Mouse (Mus musculus) adrenal gland, postnatal 14 days (tissue): ENCODE measurements at regions not wholly inside any gene's neighbourhood (a gene's known extent, or its start where the extent isn't known, plus 50 kb on each side); places are given as distances from the start of the nearest gene placed in this dataset.
A peak's percentile ranks its signal among the peaks of the same experiment; 100 is the strongest.
"Not testable (repeated sequence)": the region's sequence is repeated elsewhere in the genome, so short reads cannot be mapped to it uniquely, and the experiment has no call there.

ENCODE experiments used
- DNase-seq: peaks from one replicate; pipeline ENCODE4 v3.0.0; 2021; ENCODE audit warnings: mixed read lengths

DNA sequence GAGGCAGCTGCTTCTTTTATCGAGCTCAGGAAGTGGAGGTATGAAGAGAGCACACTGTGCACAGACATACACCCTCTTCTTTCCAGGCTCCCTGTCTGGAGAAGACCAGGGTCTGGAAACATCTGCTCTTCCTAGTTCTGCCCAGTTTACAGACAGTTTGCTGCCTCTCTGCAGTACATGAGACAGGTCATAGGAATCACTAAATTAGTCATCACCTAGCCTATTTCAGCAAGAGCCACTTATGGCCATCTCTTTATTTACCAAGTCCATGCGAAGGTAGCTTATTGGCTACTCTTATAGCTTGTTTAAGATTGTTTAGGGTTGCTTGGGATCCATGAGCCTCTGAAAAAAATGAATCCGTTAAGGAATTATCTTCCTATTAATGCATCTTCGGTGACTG, 257.9 kb downstream of the Nfkbiz start:
- DNase-seq = no peak

DNA sequence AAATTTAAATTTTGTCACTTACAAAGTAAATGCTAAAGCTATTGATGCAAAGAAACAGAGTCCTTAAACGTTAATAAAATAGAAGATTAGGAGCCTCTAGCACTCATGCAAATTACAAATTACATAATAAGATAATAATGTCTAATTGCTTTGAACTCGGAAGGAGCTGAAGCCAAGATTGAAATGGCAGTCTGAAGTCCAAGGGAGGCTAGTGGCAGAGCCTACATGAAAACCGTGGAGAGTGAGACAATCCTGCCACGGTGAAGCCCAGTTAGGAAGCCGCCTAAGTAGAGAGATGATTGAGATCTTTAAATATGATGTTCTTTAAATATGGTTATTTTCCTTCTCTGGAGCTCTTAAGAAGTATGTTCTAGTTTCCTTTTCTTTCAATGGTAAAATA, 260.0 kb downstream of the Nfkbiz start:
- no peak for DNase-seq

DNA sequence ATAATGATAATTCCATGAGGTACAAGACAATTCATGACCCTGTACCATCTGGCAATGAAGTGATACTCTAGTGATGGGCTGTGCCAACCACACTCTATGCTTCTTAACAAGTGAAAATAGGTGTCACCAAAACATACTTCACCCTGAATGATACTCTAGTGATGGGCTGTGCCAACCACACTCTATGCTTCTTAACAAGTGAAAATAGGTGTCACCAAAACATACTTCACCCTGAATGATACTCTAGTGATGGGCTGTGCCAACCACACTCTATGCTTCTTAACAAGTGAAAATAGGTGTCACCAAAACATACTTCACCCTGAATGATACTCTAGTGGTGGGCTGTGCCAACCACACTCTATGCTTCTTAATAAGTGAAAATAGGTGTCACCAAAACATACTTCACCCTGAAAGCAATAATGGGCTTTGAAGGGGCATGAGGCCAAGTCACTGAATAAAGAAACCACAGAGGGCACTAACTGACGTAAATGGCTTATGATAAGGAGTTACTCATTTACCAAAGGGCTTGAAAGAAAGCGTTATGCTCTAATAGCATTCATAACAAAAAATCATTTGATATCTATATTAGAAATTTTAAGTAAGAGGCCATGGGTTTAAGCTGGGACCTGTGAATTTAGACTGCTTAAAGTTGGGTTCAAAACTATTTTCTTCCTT, 263.0 kb downstream of the Nfkbiz start:
- DNase-seq = not testable (repeated sequence)

DNA sequence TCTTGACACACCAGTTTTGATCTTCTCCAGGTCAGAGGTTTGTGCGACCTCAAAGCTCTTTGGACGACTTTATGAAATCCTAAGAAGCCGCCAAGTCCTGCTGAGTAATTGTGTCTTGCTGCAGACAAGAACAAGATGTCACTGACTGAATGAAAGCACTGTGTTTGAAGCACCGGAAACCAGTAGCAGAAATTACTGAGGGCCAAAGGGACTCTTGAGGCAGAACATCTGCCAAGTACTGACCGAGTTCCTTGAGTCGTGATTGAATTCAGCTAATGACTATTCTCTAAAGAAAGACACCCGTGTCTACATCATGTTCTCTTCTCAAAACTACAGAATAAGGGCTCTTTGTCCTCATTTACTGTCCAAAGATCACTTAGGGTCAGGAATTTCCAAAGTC, 267.6 kb downstream of the Nfkbiz start:
- peak; percentile 8 for DNase-seq

DNA sequence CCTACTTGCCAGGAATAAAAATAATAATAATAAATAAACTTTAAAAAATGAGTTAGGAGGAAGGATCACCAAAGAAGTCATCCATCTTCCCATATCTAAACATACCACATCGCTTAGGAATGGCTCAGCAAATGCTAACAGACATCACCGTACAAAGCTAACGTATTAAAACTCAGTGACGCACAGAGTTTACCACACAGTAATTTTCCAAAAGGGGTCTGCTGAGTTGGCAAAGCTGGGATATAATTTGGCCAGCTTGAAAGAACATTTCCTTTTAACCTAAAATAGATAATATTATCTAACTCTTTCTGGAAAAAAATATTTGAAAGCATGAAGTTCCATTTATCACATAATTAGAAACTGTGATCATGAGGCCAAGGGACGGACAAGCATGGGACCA, 268.6 kb downstream of the Nfkbiz start:
- DNase-seq = no peak

DNA sequence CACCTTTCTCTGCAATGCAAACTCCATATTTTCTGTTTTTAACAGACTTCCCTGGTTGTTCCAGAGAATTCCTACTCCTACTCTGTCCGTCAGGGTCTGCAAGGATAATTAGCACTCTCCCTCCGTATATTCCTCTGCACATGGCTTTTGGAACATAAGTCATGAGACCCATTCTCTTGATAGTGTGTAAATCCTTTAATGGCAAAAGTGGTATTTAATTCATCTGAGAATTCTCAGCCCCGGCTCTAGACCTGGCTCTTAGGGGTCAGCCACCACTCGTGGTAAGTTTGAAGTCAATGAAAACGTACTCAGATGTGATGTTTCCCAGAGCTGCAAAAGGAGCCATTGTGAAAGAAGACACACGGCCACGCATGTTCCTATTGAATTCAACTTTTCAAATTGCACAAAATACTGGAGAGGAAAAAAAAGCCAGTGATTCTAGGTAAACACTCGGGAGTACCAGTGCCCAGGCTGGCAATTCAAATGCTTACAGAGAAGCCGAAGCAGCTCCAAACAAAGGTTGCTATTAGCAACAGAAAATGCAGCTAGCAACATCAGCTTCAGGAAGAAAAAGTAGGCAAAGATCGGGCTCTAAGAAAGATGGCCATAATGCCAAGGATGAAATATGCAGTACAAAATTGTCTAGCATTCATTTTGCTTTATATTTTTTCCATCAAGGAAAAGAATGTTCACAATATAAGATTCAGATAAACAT, 258.2 kb upstream of the Zpld1 start:
- no peak for DNase-seq

DNA sequence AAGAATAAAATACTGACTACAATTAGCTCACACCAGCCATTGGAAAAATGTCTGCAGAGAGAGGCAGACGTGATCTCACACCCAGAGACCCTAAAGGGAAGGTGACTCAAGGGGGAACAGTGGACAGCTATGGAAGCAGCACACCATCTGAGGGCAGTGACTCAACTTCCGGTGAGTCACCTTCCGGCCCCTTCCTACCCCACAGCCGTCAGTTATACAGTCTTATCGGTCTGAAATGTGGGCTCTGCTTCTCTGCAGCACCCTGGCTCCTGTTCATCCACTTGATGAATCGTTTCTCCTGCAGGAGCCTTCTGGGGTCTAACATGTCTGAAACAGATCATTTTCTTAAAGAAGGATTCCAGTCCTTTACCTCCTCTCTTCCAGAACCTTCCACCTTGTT, 257.4 kb upstream of the Zpld1 start:
- no peak for DNase-seq

DNA sequence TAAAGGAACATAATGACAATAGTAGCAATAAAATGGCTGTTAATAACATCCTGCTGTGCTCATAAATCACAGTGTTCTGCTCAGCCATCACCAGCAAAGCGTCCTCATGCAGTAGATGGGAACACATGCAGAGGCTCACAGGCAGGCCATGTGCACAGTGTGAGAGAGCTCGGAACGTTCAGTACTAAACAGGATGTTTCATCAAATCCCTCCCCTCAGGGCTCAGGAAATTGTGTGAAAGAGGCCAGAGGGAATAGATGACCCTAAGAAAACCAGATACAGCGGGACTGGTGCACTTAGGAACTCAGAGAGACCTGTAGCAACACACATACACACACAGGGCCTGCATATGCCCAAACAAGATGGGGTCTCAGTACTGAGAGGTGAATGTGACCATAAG, 256.1 kb upstream of the Zpld1 start:
- DNase-seq = peak; percentile 15

DNA sequence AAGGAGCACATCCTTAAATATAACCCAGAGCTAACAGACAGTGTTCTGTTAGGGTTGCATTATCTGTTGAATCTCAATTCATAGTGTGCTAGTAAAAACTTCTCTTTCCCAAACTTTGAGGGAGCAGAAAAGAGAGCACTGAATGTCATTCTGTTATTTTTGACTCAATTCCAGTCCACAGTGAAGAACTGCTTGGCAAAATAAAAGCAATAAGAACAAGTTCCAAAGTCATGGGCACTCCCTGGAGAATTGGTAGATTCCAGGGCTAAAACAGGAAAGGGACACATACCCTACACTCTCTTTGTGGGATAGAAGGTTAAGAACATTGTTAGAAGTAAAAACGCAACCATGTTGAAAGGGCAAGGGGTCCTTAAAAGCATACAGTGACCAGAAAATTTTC, 253.6 kb upstream of the Zpld1 start:
- no peak for DNase-seq

DNA sequence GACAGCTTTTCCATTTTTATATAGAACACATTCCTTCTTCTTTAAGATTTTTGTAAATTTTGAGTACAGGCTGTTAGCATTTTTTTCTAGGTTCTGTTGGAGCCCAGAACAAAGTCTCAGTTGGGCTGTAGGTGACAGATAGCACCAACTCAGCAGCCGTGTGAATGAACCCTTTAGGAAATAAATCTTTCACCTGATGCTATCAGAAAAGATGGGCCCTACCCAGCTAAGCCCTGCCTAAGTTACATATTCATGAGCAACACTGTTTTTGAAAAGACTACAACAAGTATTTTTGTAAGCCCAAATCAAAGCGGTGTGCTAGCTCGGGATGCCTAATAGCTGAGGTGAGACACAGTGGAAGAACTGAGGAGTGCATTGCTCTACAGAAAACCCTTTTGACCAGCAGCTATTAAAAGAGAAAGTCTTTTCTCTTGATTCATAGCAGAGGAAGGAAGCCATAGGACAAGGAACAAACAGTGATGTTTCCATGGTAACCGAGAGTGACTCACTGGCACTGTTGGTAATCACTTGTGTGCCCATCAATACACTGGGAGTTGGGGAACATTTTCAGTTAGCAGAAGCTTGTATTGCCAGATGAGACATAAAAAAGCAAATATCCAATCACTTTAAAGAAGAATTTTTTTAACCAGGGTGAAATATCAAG, 253.0 kb upstream of the Zpld1 start:
- DNase-seq = no peak

DNA sequence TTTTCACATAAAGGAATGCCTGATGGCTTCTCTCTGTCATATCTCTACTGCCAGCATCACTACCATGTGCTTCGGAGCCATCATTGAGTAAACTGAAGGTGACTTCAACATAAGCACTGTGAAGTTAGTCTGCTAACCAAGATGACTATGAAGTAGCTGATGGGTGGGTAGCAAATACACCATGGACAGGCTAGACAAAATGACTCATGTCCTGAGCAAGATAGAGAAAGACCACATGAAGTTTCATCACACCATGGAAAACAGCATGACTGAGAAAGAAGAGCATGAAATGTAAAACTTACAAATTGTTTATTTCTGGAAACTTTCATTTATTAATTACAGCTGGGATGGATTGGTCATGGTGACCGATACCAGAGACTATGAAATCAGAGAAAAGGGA, 249.3 kb upstream of the Zpld1 start:
- no peak for DNase-seq

DNA sequence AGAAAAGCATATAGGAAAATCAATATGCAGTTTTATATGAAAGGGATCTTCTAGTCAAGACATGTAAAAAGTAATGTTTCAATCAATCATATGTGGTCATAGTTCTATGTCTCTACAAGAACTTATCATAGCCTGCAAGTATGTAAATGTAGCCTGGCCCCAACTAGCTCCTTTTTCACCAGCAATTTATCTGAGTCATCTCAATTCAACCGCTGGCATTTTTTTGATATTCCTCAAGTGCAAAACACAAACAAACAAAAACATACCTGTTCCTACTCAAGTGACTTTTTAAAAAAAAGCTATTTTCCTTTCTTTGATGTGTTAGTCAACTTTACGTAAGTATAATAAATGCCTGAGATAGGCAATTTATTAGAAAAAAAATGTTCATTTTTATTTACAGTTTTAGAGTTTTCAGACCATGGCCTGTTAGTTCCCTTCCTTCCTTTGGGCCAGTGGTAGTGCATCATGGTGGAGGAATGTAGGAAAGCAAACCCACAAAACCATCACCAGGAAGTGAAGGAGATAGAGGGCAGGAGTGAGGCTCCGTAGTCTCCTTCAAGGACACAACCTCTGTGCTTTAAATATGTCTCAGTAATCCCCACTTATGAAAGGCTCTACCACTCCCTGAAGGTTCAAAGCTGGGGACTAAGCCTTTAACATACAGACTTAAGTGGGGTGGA, 242.7 kb upstream of the Zpld1 start:
- DNase-seq = no peak

DNA sequence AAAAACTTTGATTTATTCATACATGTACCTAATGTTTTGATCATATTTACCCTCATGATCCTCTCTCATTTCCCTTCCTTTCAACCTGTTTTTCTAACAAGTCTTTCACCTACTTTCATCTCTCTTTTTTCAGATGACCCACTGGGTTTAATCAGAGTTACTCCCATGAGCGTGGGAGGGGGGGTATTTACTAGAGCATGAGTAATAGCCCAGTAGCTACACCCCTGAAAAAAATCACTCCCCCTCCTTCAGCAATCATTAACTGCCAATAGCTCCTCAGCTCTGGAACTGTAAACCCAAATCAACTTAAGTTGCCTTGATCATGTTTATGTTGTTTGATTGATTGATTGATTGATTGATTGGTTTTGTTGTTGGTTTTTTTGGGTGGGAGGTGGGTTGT, 241.4 kb upstream of the Zpld1 start:
- no peak for DNase-seq

DNA sequence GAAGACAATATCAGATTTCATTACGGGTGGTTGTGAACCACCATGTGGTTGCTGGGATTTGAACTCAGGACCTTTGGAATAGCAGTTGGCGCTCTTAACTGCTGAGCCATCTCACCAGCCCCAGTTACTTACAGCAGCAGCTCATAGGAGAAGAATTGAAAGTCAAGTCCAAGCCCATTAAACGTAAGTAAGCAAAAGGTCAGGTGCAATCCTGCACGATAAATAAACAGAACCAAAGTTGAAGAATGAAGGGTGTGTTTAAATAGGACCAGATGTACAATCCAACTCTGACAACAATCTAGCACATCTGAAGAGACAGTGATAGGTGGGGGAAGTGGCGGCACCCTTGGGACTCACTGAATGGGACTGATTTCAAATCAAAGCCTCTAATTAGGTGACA, 239.8 kb upstream of the Zpld1 start:
- DNase-seq = no peak

DNA sequence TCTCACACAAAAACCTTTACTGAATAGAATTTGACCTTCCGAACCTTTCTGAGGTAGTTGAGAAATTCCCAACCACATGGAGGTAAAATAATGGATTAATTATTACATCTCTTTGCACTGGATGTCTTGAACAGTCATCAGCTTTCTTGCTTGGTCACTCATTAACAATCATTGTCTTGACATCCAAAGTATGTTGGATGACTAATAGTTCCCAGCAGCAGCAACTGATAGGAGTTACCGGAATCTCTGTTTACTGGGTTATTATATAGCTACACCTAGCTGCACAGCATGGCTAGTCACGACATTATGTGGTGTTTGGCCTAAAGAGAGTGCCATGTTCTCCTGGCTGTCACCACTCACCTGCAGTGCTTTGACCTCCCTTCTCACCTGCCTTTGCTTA, 234.9 kb upstream of the Zpld1 start:
- no peak for DNase-seq

DNA sequence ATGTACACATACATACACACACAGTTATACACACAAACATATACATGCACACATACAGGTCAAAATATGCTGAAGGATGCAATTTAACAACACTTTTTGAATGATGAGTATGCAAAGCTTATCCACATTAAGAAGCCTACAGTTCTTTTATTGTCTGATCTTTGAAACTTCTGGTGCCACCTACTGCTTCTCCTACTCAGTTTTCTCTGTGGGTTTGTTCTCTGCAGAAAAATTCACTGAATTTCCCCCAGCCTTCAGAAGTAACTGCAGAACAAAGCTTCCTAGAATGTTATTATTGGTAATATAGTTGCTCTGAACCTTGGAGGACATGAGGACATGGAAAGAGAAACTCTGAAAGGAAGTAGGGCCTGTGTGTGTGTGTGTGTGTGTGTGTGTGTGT, 233.1 kb upstream of the Zpld1 start:
- no peak for DNase-seq

DNA sequence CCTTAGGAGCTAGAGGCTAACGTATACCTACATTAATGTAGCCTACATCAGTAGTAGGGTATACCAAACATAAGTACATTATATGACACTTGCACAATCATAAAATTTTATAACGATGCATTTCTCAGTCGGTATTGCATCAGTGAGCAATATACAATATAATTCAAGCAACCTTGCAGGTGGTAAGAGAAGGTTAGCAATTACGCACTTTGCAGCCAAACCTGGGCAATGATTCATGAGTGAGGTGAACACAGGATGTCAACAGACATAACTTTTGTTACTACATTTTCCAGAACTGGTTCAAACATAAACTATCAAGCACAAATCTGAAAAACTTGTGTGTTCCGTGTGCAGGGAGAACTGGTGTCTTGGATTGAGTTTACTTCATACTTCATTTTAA, 229.9 kb upstream of the Zpld1 start:
- DNase-seq = no peak

DNA sequence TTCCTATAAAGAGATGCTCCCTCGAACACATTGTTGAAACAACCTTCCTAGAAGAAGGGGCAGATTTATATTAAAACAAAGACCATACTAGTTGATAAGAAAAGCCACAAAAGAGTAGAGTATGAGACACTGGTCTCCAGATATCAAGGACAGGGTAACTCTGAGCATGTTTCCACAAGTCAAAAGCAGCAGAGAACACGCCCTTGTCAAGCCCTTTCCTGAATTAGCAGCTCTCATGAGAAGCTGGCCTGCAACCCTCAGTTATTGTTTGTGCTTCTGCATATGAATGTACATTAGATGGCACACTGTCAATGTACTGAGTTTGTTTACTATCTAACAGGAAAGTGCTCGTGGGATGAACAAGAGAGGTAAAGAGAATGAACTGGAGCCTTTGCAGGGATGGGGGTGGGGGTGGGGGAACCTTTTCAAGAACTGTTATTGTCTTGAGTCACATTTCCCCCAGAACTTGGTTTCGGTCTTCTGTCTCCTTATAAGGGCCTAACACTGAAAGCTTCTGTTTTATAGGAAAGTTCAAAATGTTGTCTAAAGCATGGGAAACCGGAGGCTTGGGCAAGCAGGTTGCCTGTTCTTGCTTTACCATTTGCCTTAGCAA, 228.6 kb upstream of the Zpld1 start:
- no peak for DNase-seq

DNA sequence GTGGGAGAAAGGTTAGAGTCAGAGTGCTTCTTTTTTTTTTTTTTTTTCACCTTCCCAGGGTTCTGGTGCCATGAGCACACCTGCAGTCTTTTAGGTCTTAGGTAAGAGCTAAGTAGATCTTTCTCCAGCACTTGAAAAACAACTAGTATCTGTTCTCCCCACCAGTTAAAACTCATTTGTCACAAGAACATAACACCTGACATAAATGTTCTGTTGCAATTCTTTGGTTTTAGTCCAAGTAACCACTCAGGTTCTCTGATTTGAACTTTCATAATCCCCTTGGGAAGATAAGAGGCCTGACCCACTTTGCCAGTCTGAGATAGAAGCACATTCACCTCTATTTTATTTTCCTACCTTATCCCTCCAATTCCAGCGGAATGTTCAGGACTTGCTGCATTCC, 225.5 kb upstream of the Zpld1 start:
- DNase-seq = no peak

DNA sequence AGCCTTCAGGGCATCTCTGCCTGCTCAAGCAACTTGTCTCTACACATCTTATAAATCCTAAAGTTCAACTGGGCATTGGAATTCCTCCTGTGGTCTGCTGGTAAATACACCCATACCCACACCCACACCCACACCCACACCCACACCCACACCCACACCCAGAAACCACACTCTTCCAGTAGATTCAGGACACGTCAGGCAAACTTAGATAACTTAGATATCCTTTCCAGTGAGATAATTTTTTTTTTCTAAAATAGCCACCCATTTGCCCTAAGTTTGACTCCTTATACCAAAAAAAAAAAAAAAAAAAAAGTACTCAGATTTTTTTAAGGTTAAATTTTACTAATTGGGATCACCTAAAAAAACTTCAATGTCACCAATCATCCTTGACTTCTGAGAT, 224.5 kb upstream of the Zpld1 start:
- DNase-seq = no peak

DNA sequence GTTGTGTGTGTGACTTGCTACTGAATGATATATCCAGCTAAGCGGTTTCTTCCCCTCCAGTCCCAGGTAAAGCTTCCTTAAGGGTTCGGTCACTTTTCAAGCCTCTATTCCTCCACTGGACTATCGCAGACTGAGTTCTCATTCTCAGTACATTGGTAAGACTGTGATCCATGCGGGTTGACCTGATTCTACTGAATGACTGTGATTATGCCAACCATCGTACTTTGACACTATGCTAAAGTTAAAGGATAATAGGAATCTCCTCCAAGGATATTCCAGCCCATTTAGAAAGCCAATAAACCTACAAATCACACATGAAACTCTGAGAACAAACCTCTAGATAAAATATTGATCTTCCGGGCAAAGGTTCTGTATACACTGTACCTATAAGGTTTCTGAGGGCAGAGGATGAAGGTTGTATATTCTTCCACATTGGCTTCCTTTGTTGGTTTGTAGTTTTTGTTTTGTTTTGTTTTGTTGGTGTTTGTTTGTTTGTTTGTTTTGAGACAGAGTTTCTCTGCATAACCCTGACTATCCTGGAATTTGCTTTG, 223.7 kb upstream of the Zpld1 start:
- no peak for DNase-seq

DNA sequence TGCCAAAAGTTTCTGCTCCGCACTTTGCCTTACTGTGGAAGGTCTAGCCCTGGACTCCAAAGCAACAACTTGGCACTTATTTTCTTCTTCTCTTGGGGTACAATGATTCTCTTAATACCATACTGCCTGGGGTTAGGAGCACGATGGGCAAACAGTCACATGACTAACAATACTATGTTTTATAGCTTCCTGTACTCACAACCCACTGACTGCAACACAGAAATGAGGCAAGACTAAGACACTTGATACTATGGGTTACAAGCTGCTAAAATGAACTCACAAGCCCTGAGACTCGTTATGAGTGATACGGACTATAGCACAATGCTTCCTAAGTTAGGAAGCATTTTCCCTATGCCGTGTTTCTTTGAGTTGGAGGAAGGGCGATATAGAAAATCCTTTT, 222.3 kb upstream of the Zpld1 start:
- no peak for DNase-seq

DNA sequence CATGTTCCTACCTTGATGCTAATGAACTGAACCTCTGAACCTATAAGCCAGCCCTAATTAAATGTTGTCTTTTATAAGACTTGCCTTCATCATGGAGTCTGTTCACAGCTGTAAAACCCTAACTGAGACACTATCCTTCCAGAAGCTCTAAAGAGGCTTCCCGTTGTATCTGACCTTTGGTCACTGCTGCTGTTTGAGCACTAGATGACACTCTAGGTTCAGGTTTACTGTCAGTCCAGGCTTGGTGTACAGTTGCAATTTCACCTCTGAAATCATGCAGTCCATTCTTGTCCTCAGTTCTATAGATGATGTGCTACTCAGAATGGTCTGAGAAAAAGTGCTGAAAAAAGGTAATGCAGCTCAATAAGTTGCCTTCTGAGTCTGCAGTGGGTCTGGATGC, 221.9 kb upstream of the Zpld1 start:
- DNase-seq = peak; percentile 16
